Mouse (Mus musculus) olfactory bulb, adult 2 months (tissue): Measurements from ENCODE around the gene Rpl11.

ENCODE experiments used
- CTCF ChIP-seq: fragments of 200-500 bp; IDR thresholded peaks from 2 replicates; pipeline ENCODE4 v1.5.1; 2012; ENCODE audit warnings: low read depth, mild to moderate bottlenecking, low read length, moderate library complexity; ENCODE audit not compliant: insufficient read depth
- POLR2A ChIP-seq: fragments of 200-500 bp; IDR thresholded peaks from 2 replicates; pipeline ENCODE4 v1.6.1; 2012; ENCODE audit warnings: mild to moderate bottlenecking, low read depth, low read length, moderate library complexity; ENCODE audit not compliant: insufficient read depth

DNA sequence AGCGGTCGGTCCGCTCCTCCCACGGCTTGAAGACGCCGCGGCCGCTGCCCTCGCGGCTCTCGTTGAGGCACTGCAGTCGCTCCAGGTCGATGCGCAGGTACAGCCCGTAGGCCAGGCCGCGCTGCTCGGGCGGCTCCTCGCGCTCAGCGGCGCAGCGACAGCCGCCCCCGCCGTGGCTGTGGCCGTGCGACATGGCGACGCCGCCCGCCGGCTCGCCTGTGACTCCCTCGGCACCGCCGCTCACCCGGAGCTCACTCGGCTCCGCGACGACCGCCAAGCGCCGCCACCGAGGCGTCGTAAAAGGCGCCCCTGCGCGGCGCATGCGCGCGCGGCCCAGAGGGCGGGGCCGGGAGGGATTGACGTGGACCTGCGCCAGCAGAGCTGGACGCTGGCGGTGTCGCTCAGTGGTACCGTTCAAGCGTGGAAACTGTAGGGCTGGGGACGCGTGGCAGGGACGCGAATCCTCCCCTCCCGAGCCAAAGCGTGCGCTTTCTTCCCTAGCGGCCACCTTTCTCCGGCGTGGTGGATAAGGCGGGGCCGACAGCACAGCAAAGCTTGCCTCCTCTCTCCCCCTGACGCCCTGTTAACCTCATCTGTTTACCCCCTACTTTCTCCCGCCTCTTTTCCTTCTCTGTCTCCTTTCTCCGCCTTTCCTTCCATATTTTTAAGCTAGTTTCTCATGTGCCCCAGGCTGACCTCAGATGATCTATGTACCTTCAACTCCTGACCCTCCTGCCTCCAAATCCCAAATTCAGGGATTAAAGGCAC lies 66.1 kb downstream of the Rpl11 start, which contains the start of gene Pithd1:
- TF ChIP-seq CTCF (no peak), POLR2A (peak; percentile 95)
